Mouse (Mus musculus) adrenal gland, adult 2 months (tissue): ENCODE results near the gene Zic2. TPM values are rescaled to one million over a fixed set of nuclear protein-coding genes. Genes with fewer than 3 reads are reported as not detected.
"Not testable (repeated sequence)": the region's sequence is repeated elsewhere in the genome, so short reads cannot be mapped to it uniquely, and the experiment has no call there.

Experiments used
- DNase-seq: peaks from one replicate; pipeline ENCODE4 v3.0.0; 2021
- long read RNA-seq: library from polyadenylated mRNA; stranded (forward); transcript quantifications from one replicate; pipeline ENCODE4 v2.0.0, GENCODE M21; 2021
- polyA plus RNA-seq: library from polyadenylated mRNA; depleted of rRNA; stranded (reverse); fragments of >200 nt; gene quantifications from 2 replicates; pipeline ENCODE4 v1.2.3, GENCODE M21; 2012; rRNA removed
- total RNA-seq, 2 experiments: library from RNA; stranded (reverse); gene quantifications; 2 replicates each; pipeline ENCODE4 v1.2.3; 2021

Zic2 gene
- not detected for total RNA-seq
- 0.10 and 0.41 TPM in 2 replicates for polyA plus RNA-seq
- long read RNA-seq, result 0 reads

DNA sequence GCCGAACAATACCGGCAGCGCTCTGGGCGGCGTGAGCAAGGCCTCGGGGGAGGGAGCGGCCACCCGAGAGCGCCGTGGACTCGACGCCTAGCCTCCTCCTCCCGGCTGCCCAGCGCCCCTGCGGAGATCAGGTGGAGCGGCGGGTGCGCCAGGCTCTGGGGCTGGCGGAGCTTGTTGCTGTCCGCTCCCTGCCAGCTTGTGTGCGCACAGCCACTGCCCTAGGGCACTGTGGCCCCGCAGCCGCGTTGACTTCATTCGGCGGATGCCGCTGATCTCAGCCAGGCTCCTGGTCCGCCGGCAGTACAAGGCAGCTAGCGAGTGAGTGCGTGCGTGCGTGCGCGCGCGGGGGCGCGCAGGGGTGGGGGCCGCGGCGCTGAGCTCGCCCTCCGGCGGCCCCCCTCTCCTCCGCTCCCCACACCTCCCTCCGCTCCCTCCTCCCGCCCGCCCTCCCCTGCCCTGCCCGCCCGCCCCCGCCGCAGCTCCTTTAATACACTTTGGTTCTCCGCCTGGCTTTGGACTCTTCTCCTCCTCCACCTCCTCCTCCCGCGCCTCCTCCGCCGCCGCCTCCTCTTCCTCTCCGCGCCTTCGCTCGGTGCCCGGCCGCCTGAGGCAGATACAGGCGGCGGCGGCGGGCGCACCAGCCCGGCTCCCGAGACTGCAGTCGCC is at the start of gene Zic2:
Zic2 (plus strand) TSS at position 545 of the 666 bp plus-strand sequence.
- peak; percentile 60 for DNase-seq

GRCm38 (mm10) chr14:122426529-122427203 is 48.6 kb upstream of the Zic2 start:
- no peak for DNase-seq

DNA sequence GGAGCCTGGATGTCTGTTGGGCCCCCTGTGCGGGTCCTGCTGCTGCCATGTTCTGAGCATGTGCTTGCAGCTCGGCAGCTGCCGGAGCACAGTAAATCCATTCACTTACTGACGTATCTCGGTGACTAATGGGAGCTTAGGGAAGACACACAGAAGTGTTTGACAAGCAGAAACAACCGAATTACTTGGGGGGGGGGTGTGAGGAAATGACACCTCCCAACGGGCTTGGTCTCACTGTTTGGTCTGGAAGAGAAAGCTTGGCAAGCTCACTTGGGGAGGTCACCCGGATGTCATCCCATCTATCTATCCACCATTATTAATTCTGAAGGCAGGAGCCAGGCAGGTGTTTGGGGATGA is 48.1 kb upstream of the Zic2 start:
- DNase-seq, result no peak

DNA sequence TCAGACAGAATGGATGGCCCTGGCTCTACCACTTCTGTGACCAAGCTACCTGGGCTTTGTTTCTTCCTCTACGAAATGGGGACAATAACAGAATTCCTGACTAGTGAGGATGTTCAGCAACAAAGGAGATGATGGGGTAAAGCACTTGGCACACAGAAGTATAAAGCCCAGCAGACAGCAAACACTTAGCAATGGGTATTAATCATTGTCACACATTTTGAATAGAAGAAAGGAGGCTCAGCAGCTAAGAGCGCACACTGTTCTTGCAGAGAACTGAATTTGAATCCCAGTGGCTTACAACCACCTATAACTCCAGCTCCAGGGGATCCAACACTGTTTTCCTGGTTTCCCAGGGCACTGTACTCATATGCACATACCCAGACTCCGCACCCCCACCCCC is 47.6 kb upstream of the Zic2 start:
- DNase-seq, result no peak

DNA sequence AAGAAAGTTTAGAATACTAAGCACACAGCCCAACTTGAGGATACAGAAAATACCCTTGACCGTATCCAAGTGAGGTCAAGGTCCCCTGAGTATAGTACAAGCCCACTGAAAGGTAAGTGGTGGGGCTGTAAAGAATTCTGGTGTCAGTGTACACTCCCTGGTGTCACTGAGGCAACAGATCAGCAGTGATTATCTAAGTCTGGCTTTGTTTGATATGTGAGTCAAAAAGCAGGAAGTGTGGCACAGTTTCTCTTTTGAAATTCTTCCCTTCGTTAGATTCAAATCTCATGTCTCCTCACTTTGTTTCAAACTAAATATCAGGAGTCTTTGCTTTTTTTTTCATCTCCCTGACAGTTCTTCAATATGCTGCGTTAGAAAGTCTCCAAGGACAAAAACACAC is 42.7 kb upstream of the Zic2 start:
- DNase-seq, result no peak

DNA sequence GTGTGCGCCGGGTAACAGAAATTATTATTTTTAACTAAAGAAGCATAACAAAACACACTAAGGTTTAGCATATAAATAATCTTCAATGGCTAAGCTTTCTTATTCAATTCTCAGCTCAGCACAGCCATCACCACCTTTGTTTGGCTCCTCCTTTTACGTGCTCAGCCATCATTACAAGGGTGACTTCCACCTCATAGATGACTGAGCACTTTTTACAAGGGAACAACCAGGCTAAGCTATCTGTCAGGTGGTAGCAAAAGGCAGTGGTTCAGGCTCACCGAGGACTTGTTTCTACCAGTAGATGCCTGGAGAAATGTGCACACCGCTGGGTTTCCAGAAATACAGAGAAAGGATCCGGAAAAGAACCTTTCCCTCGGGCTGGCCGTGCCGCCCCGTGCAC is 41.2 kb upstream of the Zic2 start:
- DNase-seq, result no peak

DNA sequence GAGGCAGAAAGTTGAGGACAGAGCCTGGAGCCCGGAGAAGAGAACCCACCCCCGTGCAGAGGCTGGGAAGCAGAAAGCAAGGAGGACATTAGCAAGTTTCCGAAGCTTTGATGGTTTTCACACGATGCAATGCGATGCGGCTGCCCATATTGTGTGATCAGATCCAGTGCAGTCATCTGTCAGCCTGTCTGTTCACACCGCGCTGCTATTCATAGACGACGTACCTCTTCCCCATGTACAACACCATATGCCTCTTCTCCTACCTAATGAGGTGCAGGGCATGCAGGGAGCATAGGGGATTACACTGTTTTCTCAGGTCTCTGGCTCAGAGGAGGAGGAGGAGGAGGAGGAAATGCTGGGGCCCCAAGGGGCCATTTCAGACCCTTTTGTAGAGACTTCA is 38.4 kb upstream of the Zic2 start:
- no peak for DNase-seq

- DNase-seq, result no peak
Measured at GRCm38 (mm10) chr14:122449601-122450495, 25.4 kb upstream of the Zic2 start.

DNA sequence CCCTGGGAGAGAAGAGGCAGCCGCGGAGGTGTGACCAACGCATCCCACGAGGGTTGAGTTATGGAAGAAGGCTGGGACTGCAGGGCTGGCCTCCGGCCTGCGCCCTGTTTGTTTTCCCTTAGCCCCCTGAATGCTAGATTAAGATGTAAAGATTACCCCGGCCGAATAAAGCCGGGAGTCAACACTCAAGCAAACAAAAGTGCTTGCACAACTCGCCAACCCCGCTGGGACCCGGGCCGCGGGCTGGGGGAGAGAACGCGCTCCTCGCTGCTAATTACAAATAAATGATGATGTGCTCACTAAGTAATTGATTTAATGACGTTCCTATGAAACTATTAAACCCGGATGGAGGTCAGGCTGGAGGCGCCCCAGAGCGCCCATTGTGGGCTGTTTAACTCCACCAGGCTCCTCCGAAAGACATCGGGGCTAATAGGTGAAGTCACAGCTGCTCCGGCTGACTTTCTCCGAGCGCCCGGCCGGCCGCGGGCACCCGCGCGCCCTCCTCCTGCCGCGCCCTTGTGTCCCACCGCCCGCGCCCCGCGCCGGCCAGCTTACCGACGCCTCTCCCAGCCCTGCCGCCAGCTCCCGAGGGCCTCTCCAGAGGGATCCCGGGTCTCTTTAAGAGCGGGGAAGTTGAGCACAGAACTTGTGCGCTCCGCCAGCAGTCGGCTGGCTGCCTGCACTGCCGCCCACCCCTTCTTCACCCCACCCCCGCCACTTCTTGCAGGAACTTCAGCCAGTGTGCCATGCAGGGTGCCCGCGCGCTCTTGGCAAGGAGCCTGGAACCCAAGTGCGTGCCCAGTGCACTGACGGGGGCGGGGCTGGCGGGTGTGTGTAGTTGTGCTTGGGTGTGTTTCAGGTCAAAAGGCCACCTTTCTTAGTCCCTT is 24.5 kb upstream of the Zic2 start, which contains the start of gene Gm5089:
Gm5089 (minus strand) TSS at position 620 of the 887 bp plus-strand sequence.
- peak; percentile 41 for DNase-seq

DNA sequence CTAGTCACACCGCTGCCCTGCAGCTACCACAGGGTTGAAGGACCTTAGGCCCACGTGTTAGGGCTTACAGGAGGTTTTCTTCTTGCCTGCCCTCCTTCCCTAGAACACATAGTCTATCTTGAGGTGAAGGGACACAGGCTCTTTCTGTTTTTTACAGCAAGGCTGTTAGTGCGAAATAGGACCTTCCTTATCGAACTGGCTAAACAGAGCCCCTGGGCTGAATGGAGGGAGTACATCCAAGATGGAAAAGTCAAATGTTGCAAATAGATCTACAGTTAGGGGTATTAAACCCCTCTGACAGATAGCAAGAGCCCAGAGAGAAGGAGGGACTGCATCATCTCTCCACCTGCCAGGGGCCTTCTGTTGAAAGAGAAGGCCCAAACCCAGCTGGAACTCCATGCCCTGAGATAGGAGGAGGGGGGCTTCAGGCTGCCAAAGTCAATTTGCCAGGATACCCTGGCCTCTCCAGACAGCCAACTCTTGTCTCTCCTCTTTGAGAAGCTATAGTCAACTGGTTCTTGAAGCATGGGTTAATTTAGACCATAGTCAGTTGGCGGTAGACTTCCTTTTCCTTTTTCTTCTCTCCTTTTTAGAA is 23.6 kb upstream of the Zic2 start:
- no peak for DNase-seq

DNA sequence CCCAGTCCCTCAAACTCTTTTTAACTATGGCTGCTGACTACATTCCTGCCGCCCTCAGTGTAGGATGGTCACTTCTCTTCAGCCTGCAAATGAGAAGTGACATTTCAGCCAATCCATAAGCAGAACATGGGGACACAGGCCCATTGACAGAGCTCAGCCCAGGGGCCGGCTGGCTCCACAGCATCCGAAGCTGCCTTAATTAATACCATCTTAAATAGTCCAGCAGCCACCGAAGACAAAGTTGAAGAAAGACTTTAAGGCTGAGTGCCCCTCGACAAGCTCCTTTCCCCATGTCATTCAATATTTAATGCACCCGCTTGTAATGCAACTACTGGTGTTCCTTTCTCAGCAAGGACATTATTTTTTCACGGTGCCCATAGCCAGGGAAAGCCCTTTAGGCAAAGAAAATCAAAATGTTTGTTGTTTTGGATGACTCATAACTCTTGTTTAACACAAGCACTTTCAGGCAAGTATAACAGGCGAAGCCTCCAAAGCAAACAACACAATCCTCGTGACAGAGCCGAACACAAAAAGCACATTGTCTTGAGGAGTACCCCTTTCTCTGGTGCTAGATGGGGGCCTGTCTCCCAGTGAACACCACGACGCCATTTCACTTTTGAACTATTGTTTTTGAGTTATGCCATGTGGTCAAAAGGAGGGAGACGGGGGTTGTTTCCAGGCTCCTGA is 22.4 kb upstream of the Zic2 start:
- DNase-seq, result no peak

GRCm38 (mm10) chr14:122453388-122453995 is 21.7 kb upstream of the Zic2 start:
- DNase-seq, result no peak

- no peak for DNase-seq
Measured at GRCm38 (mm10) chr14:122453996-122454738, 21.1 kb upstream of the Zic2 start.

DNA sequence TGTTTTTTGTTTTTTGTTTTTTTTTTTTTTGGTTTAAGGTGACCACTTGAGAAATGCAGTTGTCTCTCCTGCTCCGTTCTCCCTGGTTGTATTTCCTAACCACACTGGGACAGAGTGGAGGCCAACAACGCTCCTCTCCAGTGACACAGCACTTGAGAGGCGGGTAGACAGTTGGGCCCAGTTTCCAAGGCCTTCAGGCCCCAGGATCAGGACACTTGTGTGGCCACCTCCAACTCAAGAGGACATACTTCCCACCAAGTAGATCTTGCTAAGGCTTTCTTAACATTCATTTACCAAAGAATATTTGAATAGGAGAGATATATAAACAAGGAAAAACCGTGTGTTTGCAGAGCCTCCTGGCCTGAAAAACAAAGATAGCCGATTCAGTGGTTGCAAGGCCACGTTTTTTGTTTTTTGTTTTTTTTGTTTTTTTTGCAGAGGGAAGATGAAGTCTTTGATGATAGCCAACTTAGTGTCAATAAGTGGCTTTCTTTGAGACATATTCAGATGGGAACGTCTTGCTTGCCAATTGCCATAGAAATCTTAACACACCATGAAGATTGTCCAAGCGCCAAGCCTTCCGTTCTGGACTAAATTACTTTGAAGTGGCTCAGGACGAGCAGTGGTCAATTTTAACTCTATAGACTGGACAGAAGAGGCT is 20.2 kb upstream of the Zic2 start:
- DNase-seq, result no peak

GRCm38 (mm10) chr14:122455562-122455958 is 19.7 kb upstream of the Zic2 start:
- no peak for DNase-seq

GRCm38 (mm10) chr14:122459332-122459731 is 15.9 kb upstream of the Zic2 start:
- not testable (repeated sequence) for DNase-seq

DNA sequence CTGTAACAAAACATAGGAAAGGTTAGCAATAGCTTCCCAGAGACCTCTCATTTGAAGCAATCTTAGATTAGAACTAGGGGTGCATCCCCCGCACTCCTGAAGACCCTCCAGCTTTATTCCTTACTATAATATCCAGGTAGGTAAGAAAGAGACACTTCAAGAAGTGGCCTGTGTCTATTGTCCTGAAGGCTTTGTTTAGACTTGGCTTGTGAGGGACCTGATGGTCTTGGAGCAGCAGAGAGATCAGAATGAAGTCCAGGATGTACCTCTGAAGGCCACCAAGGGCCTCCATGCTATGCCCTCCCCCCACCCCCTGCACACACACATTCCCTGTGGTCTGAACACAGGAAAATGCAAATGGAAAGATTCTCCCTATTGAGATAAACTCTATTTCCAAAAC is 15.5 kb upstream of the Zic2 start:
- DNase-seq, result no peak

- DNase-seq, result no peak
Measured at GRCm38 (mm10) chr14:122460226-122460625, 15.0 kb upstream of the Zic2 start.

GRCm38 (mm10) chr14:122461500-122461899 is 13.7 kb upstream of the Zic2 start:
- no peak for DNase-seq
